Mouse (Mus musculus): Measurements from ENCODE around the gene Mgp. TPM values are rescaled to one million over a fixed set of nuclear protein-coding genes. Genes with fewer than 3 reads are reported as not detected.

Gene Mgp
- polyA plus RNA-seq, 1 experiment from 2014 or later = 16.2 TPM

Other genes with a start within 250 kb of the Mgp start
- gene Plbd1, start 213.9 kb downstream of the Mgp start, polyA plus RNA-seq (2015; fragmentation: Nextera tagmentation; extraction: Ambion mirVana) = 1.4 and 1.8 TPM in 2 replicates
- 0.09 and 0.17 TPM in 2 replicates for gene Gucy2c, start 94.1 kb downstream of the Mgp start, polyA plus RNA-seq (2015; fragmentation: Nextera tagmentation; extraction: Ambion mirVana)
- 0.65 and 0.90 TPM in 2 replicates for gene Hist4h4, start 71.4 kb downstream of the Mgp start, polyA plus RNA-seq (2015; fragmentation: Nextera tagmentation; extraction: Ambion mirVana)
- gene H2afj, start 67.6 kb downstream of the Mgp start, polyA plus RNA-seq (2015; fragmentation: Nextera tagmentation; extraction: Ambion mirVana) = 116 and 125 TPM in 2 replicates
- gene BC049715, start 48.2 kb downstream of the Mgp start, polyA plus RNA-seq (2015; fragmentation: Nextera tagmentation; extraction: Ambion mirVana) = 1.5 and 2.8 TPM in 2 replicates
- 80.1 and 82.5 TPM in 2 replicates for gene Wbp11, start 47.6 kb downstream of the Mgp start, polyA plus RNA-seq (2015; fragmentation: Nextera tagmentation; extraction: Ambion mirVana)
- gene Smco3, start 40.4 kb downstream of the Mgp start, polyA plus RNA-seq (2015; fragmentation: Nextera tagmentation; extraction: Ambion mirVana) = 0.19 and 0.66 TPM in 2 replicates
- 0.13 and 0.39 TPM in 2 replicates for gene Art4, start 18.1 kb downstream of the Mgp start, polyA plus RNA-seq (2015; fragmentation: Nextera tagmentation; extraction: Ambion mirVana)
- gene Erp27, start 46.4 kb upstream of the Mgp start, polyA plus RNA-seq (2015; fragmentation: Nextera tagmentation; extraction: Ambion mirVana) = not detected in 2 replicates
- not detected in 2 replicates for gene Pde6h, start 48.0 kb upstream of the Mgp start, polyA plus RNA-seq (2015; fragmentation: Nextera tagmentation; extraction: Ambion mirVana)
- 16.7 and 19.2 TPM in 2 replicates for gene Arhgdib, start 66.1 kb upstream of the Mgp start, polyA plus RNA-seq (2015; fragmentation: Nextera tagmentation; extraction: Ambion mirVana)